Mouse (Mus musculus) hindbrain, embryonic 12.5 days (tissue): ENCODE measurements around the gene Brk1. TPM values are rescaled to one million over a fixed set of nuclear protein-coding genes. Genes with fewer than 3 reads are reported as not detected.
A peak's percentile ranks its signal among the peaks of the same experiment; 100 is the strongest.

Experiments used
- ATAC-seq: fragments of 200-750 bp; cut with Nextera tagmentation; 2 replicates; pipeline ENCODE4 v1.8.0; 2017; ENCODE audit warnings: moderate TSS enrichment; ENCODE audit not compliant: low FRiP score
- H3K27ac ChIP-seq: fragments of 300-500 bp; sonication (generic); 2 replicates; pipeline ENCODE4 v1.5.1; 2016; ENCODE audit warnings: mild to moderate bottlenecking
- H3K27me3 ChIP-seq: fragments of 300-500 bp; sonication (generic); 2 replicates; pipeline ENCODE4 v1.6.1; 2016; ENCODE audit warnings: mild to moderate bottlenecking
- H3K36me3 ChIP-seq: fragments of 300-500 bp; sonication (generic); 2 replicates; pipeline ENCODE4 v1.6.1; 2016; ENCODE audit warnings: mild to moderate bottlenecking
- H3K4me1 ChIP-seq: fragments of 300-500 bp; sonication (generic); 2 replicates; pipeline ENCODE4 v1.6.1; 2016
- H3K4me2 ChIP-seq: fragments of 300-500 bp; sonication (generic); replicated peaks from 2 replicates; pipeline ENCODE4 v1.6.1; 2016; ENCODE audit warnings: mild to moderate bottlenecking
- H3K4me3 ChIP-seq: fragments of 300-500 bp; sonication (generic); 2 replicates; pipeline ENCODE4 v1.5.1; 2016; ENCODE audit warnings: mild to moderate bottlenecking
- H3K9ac ChIP-seq: fragments of 300-500 bp; sonication (generic); 2 replicates; pipeline ENCODE4 v1.6.1; 2016; ENCODE audit warnings: mild to moderate bottlenecking, moderate library complexity
- H3K9me3 ChIP-seq: fragments of 300-500 bp; sonication (generic); replicated peaks from 2 replicates; pipeline ENCODE4 v1.6.1; 2016; ENCODE audit warnings: mild to moderate bottlenecking
- WGBS: fragments of 180-500 bp; shearing (Covaris S2); methylation state at CpG from one replicate; pipeline ENCODE4 v1.1.7; 2016; 5-methylcytosine and 5-hydroxymethylcytosine counted together
- polyA plus RNA-seq: library from polyadenylated mRNA; unstranded; fragments of >200 nt; fragmentation: Nextera tagmentation; extraction: Ambion mirVana; gene quantifications from 2 replicates; pipeline ENCODE4 v1.2.1, GENCODE M21; 2016

Gene Brk1
- polyA plus RNA-seq, 1 experiment from 2014 or later, result 201 TPM

GRCm38 (mm10) chr6:113602821-113603220, 1.8 kb upstream of the Brk1 start:
- no peaks in the 10 kb centered on the region for H3K9me3 ChIP-seq
- no peak overlapping the region for H3K27ac ChIP-seq
- no peaks in the 10 kb centered on the region for H3K27me3 ChIP-seq
- ATAC-seq, result no peak
- H3K36me3 ChIP-seq, result no peaks in the 10 kb centered on the region
- no peak overlapping the region for H3K4me3 ChIP-seq
- peaks cover 24% of the 10 kb centered on the region for H3K4me1 ChIP-seq
- no peak overlapping the region for H3K4me2 ChIP-seq
- 92% methylated on average over 6 of the region's 6 CpGs for WGBS
- no peak overlapping the region for H3K9ac ChIP-seq

GRCm38 (mm10) chr6:113603993-113604392, 579 bp upstream of the Brk1 start:
- peak overlapping the region; percentile 96; the same call in 1 of the 2 replicates for H3K9ac ChIP-seq
- no peaks in the 10 kb centered on the region for H3K36me3 ChIP-seq
- H3K27ac ChIP-seq, result no peak overlapping the region
- no peaks in the 10 kb centered on the region for H3K9me3 ChIP-seq
- 56% methylated on average over 12 of the region's 12 CpGs for WGBS
- peaks cover 24% of the 10 kb centered on the region for H3K4me1 ChIP-seq
- ATAC-seq, result no peak; the same call in 1 of the 2 replicates
- peak overlapping the region; percentile 89 for H3K4me2 ChIP-seq
- H3K27me3 ChIP-seq, result no peaks in the 10 kb centered on the region
- H3K4me3 ChIP-seq, result peak overlapping the region; percentile 93

GRCm38 (mm10) chr6:113605224-113605545, 613 bp downstream of the Brk1 start:
- no peak; the same call in 1 of the 2 replicates for ATAC-seq

GRCm38 (mm10) chr6:113608871-113609270, 4.3 kb downstream of the Brk1 start:
- no peak overlapping the region for H3K27ac ChIP-seq
- no peak overlapping the region for H3K4me3 ChIP-seq
- 0 out of 2 replicates have a peak, but pooled peaks cover 5% of the 10 kb centered on the region for H3K36me3 ChIP-seq
- H3K4me2 ChIP-seq, result no peak overlapping the region
- H3K27me3 ChIP-seq, result no peaks in the 10 kb centered on the region
- WGBS, result 94% methylated on average over 6 of the region's 6 CpGs
- peaks cover 17% of the 10 kb centered on the region for H3K4me1 ChIP-seq
- no peak overlapping the region for H3K9ac ChIP-seq
- H3K9me3 ChIP-seq, result no peaks in the 10 kb centered on the region
- no peak for ATAC-seq

More at GRCm38 (mm10) chr6:113605224-113605545, 613 bp downstream of the Brk1 start:
- peak overlapping the region; percentile 89 for H3K4me2 ChIP-seq
- H3K27ac ChIP-seq, result peak overlapping the region; percentile 80
- H3K9me3 ChIP-seq, result no peaks in the 10 kb centered on the region
- H3K9ac ChIP-seq, result peak overlapping the region; percentile 96
- peaks cover 23% of the 10 kb centered on the region for H3K4me1 ChIP-seq
- peak overlapping the region; percentile 93 for H3K4me3 ChIP-seq
- H3K36me3 ChIP-seq, result no peaks in the 10 kb centered on the region
- no peaks in the 10 kb centered on the region for H3K27me3 ChIP-seq
- 5% methylated on average over 10 of the region's 10 CpGs for WGBS

GRCm38 (mm10) chr6:113609293-113609692, 4.7 kb downstream of the Brk1 start:
- peaks cover 8% of the 10 kb centered on the region for H3K36me3 ChIP-seq
- H3K9ac ChIP-seq, result no peak overlapping the region
- ATAC-seq, result no peak
- no peak overlapping the region for H3K27ac ChIP-seq
- H3K27me3 ChIP-seq, result no peaks in the 10 kb centered on the region
- H3K4me2 ChIP-seq, result no peak overlapping the region
- H3K4me1 ChIP-seq, result peaks cover 17% of the 10 kb centered on the region
- no peak overlapping the region for H3K4me3 ChIP-seq
- WGBS, result 91% methylated on average over 7 of the region's 7 CpGs
- H3K9me3 ChIP-seq, result no peaks in the 10 kb centered on the region

- ATAC-seq, result no peak
- 90% methylated on average over 8 of the region's 8 CpGs for WGBS
- no peaks in the 10 kb centered on the region for H3K9me3 ChIP-seq
These were observed 7.8 kb downstream of the Brk1 start for GRCm38 (mm10) chr6:113612258-113612969.

GRCm38 (mm10) chr6:113614152-113614551, 9.6 kb downstream of the Brk1 start:
- no peaks in the 10 kb centered on the region for H3K9me3 ChIP-seq
- H3K27ac ChIP-seq, result no peak overlapping the region
- no peak overlapping the region for H3K9ac ChIP-seq
- no peaks in the 10 kb centered on the region for H3K27me3 ChIP-seq
- no peak overlapping the region for H3K4me2 ChIP-seq
- 98% methylated on average over 7 of the region's 7 CpGs for WGBS
- peaks cover 44% of the 10 kb centered on the region for H3K36me3 ChIP-seq
- H3K4me1 ChIP-seq, result no peaks in the 10 kb centered on the region
- no peak overlapping the region for H3K4me3 ChIP-seq
- no peak for ATAC-seq

More at GRCm38 (mm10) chr6:113612258-113612969, 7.8 kb downstream of the Brk1 start:
- H3K9ac ChIP-seq, result no peak overlapping the region
- no peaks in the 10 kb centered on the region for H3K4me1 ChIP-seq
- no peak overlapping the region for H3K27ac ChIP-seq
- H3K4me3 ChIP-seq, result no peak overlapping the region
- H3K4me2 ChIP-seq, result no peak overlapping the region
- peaks cover 37% of the 10 kb centered on the region for H3K36me3 ChIP-seq
- H3K27me3 ChIP-seq, result no peaks in the 10 kb centered on the region

- Histone ChIP-seq H3K27me3 (no peaks in the 10 kb centered on the region), H3K9me3 (no peaks in the 10 kb centered on the region), H3K9ac (no peak overlapping the region), H3K27ac (no peak overlapping the region), H3K36me3 (peaks cover 44% of the 10 kb centered on the region), H3K4me2 (no peak overlapping the region), H3K4me1 (no peaks in the 10 kb centered on the region), H3K4me3 (no peak overlapping the region)
- WGBS, result 95% methylated on average over 8 of the region's 8 CpGs
- ATAC-seq, result no peak
These were observed 10.4 kb downstream of the Brk1 start for GRCm38 (mm10) chr6:113614997-113615396.

- peaks cover 42% of the 10 kb centered on the region for H3K36me3 ChIP-seq
- H3K27ac ChIP-seq, result no peak overlapping the region
- H3K9me3 ChIP-seq, result no peaks in the 10 kb centered on the region
- no peaks in the 10 kb centered on the region for H3K4me1 ChIP-seq
- H3K4me3 ChIP-seq, result no peak overlapping the region
- no peak overlapping the region for H3K9ac ChIP-seq
- WGBS, result 94% methylated on average over 4 of the region's 4 CpGs
- no peak overlapping the region for H3K4me2 ChIP-seq
- no peaks in the 10 kb centered on the region for H3K27me3 ChIP-seq
- ATAC-seq, result no peak
These were observed 10.9 kb downstream of the Brk1 start for GRCm38 (mm10) chr6:113615489-113615888.

- no peak overlapping the region for H3K9ac ChIP-seq
- no peaks in the 10 kb centered on the region for H3K27me3 ChIP-seq
- peak overlapping the region; percentile 70 for H3K4me3 ChIP-seq
- WGBS, result 69% methylated on average over 5 of the region's 5 CpGs
- H3K27ac ChIP-seq, result peak overlapping the region; percentile 89; the same call in 1 of the 2 replicates
- peak overlapping the region; percentile 64 for H3K4me2 ChIP-seq
- peaks cover 9% of the 10 kb centered on the region for H3K36me3 ChIP-seq
- no peak for ATAC-seq
- H3K4me1 ChIP-seq, result peaks cover 11% of the 10 kb centered on the region
- no peaks in the 10 kb centered on the region for H3K9me3 ChIP-seq
These were observed 18.8 kb downstream of the Brk1 start for GRCm38 (mm10) chr6:113623386-113623785.

- H3K4me2 ChIP-seq, result peak within 1 kb of the TSS; percentile 64
These were observed 19.6 kb downstream of the Brk1 start, which contains the start of gene Vhl for GRCm38 (mm10) chr6:113623941-113624751. TSS of gene Vhl (plus strand) at chr6:113623959.

GRCm38 (mm10) chr6:113624989-113625770, 20.6 kb downstream of the Brk1 start:
- Histone ChIP-seq H3K4me2 (peak overlapping the region; percentile 64), H3K36me3 (peaks cover 23% of the 10 kb centered on the region), H3K27me3 (no peaks in the 10 kb centered on the region), H3K27ac (no peak overlapping the region), H3K4me3 (peak overlapping the region; percentile 70), H3K9me3 (no peaks in the 10 kb centered on the region), H3K9ac (peak overlapping the region; percentile 75), H3K4me1 (peaks cover 11% of the 10 kb centered on the region)
- 53% methylated on average over 5 of the region's 5 CpGs for WGBS
- ATAC-seq, result no peak

More at GRCm38 (mm10) chr6:113623941-113624751, 19.6 kb downstream of the Brk1 start, which contains the start of gene Vhl:
- H3K9ac ChIP-seq, result peak within 1 kb of the TSS; percentile 75
- no peaks in the 10 kb centered on the region for H3K9me3 ChIP-seq
- peak within 1 kb of the TSS; percentile 89 for H3K27ac ChIP-seq
- H3K4me1 ChIP-seq, result peaks cover 11% of the 10 kb centered on the region
- WGBS, result under 1% methylated on average over 76 of the region's 76 CpGs
- H3K4me3 ChIP-seq, result peak within 1 kb of the TSS; percentile 70
- no peaks in the 10 kb centered on the region for H3K27me3 ChIP-seq
- ATAC-seq, result peak; percentile 90
- peaks cover 13% of the 10 kb centered on the region for H3K36me3 ChIP-seq
